Mouse (Mus musculus): Measurements from ENCODE around the gene Nxn. TPM values are rescaled to one million over a fixed set of nuclear protein-coding genes. Genes with fewer than 3 reads are reported as not detected.
A peak's percentile ranks its signal among the peaks of the same experiment; 100 is the strongest.

The Nxn gene
- 10 to 100 TPM; 10.1 to 12.2 TPM for total RNA-seq (2021)
- long read RNA-seq, experiment 1, transcript Nxn-201 (8 exons, 2,755 nt): major isoform, 19 of 22 reads
- long read RNA-seq, experiment 1, partial matches to known transcripts: 1 of 22 reads
- long read RNA-seq, experiment 1, other reads (novel, unspliced or antisense): 2 of 22 reads
- long read RNA-seq, experiment 2, transcript Nxn-201 (8 exons, 2,755 nt): major isoform, 16 of 18 reads
- long read RNA-seq, experiment 2, partial matches to known transcripts: 0 of 18 reads
- long read RNA-seq, experiment 2, other reads (novel, unspliced or antisense): 2 of 18 reads

DNA sequence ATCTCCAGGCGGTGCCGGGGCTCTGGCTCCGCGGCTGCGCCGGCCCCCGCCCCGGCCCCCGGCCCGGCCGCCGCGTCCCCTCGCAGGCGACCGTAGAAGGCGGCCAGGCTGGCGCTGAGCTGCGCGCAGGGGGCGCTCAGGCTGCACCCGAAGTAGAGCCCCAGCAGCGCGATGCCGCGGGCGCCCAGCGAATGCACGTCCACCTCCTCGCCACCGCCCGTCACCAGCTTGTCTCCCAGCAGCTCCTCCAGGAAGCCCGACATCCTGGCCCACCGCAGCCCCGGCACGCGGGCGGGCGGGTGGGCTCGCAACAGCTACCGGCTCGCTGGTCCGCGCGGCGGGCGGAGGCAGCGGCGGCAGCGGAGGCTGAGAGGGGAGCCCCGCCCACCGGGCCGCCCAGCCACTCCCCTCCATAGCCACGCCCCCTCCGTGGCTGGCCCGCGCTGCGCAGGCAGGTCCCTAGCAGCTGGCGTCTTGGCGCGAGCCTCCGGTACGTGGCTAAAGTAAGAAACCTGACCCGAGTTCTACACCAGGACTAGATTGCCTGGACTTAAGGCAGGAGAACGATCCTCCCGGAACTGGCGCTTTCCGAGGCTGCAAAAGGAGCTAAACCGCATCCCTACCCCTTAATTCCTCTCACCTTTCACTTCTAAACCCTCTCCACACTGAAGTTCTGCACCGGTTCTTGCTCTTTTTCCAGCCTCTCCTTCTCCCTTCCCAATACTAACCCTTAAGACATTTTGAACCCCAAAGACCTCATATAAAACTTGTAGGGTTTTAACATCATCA is at the start of gene Nxn:
Gene Nxn (minus strand): TSS at position 343 of the 789 bp plus-strand sequence.
- DNase-seq (ENCODE audit: low spot score in 2 of 2): peak in 1 of 2 experiments; percentile 79
- intact Hi-C loops (cut with DNase I): no loop called here

DNA sequence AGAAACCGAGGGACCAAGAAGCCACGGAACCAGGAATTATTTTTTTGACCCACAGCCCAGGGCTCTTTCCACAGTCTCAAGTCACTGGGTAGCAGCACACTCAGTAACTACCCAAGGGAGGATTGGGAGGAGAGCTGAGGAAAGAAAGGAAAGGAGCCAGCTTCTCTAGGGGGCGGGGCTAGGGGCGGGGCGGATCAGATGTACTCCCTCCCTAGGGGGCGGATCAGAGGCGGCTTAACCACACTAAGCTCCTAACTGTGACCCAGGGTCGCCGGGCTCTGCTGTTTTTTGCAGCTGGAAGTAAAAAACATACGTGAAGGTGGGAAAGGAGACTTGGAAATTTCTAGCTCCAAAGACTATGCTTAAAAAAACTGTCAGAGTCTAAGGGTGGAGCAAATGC is 47.3 kb upstream of the Nxn start:
- no peak for DNase-seq (ENCODE audit: low spot score in 2 of 2)
- intact Hi-C loops (cut with DNase I): no loop called here

DNA sequence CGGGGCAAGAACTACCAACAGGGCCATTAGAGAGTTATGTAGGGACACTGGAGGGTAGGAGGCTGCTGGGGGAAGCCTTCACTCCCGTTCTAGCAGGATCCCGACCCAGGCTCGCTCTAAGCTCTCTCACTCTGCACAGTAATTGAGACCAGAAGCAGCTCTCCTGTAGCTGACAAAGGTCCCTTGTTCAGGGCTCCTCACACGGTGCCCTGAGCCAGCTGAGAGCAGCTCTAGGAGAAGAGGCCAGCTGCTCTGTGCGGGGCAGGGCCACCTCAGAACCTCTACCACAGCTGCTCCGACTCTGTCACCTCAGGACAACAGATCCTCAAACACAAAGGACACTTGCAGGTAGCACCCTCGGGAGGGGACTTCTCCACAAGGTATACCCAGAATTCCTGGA is 46.5 kb upstream of the Nxn start:
- no peak for DNase-seq (ENCODE audit: low spot score in 2 of 2)
- intact Hi-C loops (cut with DNase I): no loop called here

DNA sequence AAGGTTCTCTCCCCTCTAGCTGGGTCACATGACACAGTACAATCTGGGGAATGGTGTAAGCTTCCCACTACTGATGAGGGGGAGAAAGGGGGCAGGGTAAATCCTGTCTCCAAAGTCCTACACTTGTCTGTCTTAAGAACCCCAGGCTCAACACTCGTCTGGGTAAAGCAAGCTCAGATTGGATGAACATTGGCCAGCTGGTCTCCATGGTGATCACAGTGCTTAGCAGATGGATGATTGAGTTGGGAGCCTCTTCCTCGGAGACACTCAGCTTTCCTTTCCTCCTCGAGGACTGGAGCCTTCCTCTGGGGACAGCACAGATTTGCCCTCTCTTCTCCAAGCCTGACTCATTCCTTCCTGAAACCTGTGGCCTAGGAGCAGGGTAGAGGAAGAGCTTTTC is 40.7 kb upstream of the Nxn start:
- intact Hi-C loops (cut with DNase I): no loop called here
- peak; percentile 64 to 76 for DNase-seq (ENCODE audit: low spot score in 2 of 2)

DNA sequence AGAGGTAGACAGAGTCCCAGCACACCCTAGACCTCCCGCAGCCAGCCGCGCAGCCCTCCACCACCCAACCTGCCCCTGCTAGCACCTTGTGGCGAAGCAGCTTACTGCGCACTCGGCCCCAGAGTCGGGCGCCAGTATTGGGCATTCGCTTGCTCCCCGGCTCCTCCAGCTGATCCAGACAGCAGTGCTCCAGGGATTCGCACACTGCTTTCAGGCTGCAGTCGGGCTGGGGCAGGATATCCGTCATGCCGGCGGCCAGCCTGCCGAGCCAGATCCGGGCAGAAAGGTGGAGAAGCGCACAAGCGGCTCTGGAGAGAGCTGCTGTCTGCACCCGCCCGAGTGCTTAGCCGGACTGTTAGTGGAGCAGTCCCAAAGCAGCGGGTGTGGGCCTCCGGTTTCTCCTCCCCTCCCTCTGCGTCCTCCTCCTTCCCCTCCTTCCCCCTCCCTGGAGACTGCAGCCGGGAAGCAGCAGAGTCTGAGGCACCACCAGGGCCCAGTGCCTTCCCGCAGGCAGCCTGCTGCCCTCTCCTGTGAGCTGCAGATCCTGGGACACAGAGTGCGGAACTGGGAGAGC is 38.0 kb upstream of the Nxn start:
- peak in 1 of 2 experiments; percentile 51 for DNase-seq (ENCODE audit: low spot score in 2 of 2)
- intact Hi-C loops (cut with DNase I): no loop called here

DNA sequence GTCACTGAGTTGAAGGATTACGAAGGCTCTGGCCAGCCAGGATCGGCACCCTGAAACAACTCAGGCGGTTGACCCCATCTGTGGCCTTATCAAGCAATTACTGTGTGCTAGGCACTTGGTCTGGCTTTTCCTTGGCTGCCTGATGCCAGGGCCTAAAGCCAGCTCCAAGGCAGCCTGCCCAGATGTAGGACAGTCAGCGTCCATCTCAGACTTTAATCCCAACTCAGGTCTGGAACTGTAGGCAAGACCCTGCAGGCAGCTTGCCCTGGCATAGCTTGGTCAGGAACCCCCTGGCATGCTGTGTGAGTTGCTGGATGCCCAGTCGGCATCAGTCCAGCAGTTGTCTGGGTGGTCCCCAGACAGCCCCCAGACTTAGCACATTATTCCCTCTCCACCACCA is 37.1 kb upstream of the Nxn start:
- no peak for DNase-seq (ENCODE audit: low spot score in 2 of 2)
- intact Hi-C loops (cut with DNase I): no loop called here

DNA sequence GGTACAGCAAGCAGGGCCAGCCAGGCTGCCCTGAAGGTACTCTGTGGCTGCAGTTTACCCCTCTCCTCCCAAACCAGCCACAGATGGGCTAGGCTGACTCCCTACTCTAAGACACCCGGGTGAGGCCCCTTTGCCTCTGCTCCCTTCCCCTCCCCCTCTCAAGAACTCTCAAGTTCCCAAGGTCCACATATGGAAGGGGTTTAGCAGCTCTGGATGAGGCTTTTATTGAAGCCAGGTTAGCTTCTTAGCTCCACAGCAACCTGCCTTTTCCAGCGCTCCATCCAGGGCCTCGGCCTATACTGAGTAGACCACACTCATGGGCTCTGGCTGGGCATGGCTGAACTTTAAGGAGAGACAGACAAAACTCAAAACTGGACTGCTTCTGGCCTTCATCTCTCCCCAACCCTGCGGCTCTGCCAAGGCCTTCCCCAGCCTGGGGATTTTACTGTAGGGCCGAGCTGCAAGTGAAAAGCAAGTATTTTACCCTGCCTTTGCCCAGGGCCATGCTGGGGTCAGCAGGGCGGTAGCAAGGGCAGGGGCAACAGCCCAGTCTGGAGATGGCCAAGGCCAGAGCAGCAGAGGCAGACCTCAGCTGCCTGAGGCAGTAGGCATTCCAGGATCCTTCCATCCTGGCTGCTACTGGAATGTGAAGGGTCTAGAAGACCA is 31.2 kb upstream of the Nxn start:
- intact Hi-C loops (cut with DNase I): no loop called here
- DNase-seq (ENCODE audit: low spot score in 2 of 2): no peak

DNA sequence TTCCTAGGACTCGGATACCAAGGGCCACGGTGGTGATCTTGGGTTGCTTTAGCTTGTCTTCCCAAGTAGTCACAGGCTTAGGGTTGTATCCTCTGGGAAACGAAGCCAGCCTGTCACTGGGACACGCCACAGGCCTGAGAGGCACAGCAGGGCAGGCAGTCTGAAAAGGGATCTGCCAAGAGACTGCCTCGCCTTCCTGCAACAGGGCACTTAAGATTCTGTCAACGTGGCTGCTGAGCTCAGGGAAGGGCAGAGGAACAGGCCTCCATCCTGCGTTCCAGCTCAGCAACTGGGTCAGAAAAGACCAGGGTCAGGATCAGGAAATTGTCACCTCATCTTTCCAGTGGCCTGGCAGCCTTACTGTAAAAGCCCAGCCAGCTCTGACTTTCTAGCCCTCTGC is 30.6 kb upstream of the Nxn start:
- intact Hi-C loops (cut with DNase I): no loop called here
- DNase-seq (ENCODE audit: low spot score in 2 of 2): no peak

DNA sequence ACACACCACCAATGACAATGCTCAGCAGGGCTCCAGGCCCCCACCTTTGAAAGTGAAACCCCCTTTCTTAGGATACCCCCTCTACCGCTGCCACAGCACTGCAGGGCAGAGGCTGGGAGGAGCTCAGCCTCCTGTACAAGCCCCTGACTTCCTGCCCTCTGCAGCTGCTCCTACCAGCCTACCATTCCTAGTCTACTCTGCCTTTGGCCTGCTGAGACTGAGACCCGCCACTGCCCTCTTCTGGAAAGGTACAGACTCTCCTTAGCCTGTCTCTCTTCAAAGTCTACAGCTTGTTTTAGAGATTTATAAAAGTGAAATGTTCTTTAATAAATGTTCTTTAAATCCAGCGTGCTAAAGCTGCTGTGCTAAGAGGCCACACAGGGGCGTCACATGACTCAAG is 30.1 kb upstream of the Nxn start:
- intact Hi-C loops (cut with DNase I): no loop called here
- no peak for DNase-seq (ENCODE audit: low spot score in 2 of 2)

DNA sequence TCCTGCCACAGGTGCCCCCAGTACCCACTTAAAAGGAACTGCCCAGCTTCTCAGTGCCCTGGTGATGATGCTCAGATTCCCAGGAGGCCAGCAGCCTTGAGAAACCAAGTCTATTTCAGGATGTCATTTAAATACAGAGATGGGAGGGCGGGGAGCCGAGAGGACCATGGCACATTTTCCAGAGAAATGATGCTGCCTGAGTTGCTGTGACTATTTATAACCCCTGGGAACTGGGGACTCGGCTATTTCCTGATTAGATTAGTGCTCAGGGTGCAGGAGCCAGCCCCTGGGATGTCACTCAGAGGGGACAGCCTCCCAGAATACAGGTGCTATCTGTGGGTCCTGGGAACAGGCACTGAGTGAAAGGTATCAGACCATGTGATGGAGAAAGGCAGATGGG is 28.8 kb upstream of the Nxn start:
- DNase-seq (ENCODE audit: low spot score in 2 of 2): peak in 1 of 2 experiments; percentile 67
- intact Hi-C loops (cut with DNase I): no loop called here

DNA sequence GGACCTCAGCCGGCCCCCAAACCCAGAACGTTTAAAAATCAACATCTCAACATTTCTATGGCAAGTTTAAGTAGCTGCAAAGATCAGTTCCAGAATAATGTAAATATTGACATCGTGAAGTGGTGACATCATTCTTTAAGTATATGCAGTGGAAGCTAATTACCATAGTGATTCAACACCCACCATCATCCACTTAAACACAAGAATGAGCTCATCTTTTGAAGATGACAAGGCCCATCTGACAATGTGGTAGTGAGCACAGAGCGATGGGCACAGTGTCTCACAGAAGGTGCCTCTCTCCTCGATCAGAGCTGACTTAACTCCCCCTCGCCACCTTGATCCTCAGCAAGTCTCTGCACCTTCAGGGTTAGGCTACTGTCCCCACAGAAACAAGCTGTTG is 26.8 kb upstream of the Nxn start:
- DNase-seq (ENCODE audit: low spot score in 2 of 2): no peak
- intact Hi-C loops (cut with DNase I): no loop called here

DNA sequence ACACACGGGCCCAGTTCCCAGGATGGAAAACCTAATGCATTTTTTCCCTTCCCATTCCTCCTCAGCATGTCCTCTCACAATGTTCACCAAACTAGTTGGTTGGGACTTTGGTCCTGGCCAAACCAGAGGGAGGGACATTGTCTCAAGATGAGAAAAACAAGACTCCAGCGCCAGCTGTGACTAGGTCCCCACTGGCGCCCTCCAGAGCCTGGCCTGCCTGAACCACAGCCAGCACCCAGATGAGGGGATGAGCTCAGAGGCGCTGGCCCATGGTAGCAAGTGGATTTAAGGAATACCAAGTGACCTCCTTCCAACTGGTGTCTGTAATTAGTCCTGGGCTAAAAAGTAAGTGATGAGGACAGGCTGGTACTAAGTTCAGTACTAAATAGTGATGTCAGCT is 22.0 kb upstream of the Nxn start:
- intact Hi-C loops (cut with DNase I): no loop called here
- no peak for DNase-seq (ENCODE audit: low spot score in 2 of 2)

DNA sequence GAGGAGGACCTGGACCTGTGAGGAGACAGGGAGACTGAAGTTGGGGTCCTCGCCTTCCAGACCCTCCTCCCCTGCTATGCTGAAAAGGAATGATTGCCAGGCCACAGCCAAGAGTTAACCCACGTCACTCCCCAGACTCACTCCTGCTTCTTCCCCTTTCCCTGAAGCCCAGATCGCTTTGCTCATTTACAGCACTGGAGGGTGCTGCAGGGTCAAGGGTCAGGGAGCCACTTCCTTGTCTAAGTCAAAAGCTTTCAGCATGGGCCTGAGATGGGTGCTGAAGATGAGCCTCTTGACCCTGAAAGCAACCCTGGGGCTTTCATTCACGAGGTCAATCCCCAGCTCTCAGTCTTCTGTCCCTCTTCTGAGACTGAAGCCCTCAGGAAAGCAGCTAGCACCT is 20.2 kb upstream of the Nxn start:
- intact Hi-C loops (cut with DNase I): no loop called here
- DNase-seq (ENCODE audit: low spot score in 2 of 2): no peak

DNA sequence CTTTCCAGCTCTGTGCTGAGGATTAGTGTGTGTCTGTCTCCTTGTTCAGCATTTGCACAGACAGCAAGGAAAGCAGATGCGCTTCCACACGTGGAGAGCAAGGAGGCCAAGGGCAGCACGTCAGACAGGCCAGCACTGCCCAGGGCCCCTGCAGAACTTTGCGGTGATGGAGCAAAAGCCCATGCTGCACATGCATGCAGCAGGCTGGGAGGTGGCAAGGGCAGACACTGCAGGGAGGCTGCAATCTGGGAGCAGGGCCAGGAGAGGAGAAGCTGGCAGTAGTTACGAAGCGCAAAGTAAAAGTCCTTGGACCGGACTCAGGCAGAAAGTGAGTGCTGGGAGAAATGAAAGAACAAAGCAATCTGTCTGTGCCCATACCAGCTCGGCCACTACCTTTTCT is 19.5 kb upstream of the Nxn start:
- intact Hi-C loops (cut with DNase I): no loop called here
- DNase-seq (ENCODE audit: low spot score in 2 of 2): peak in 1 of 2 experiments; percentile 54

DNA sequence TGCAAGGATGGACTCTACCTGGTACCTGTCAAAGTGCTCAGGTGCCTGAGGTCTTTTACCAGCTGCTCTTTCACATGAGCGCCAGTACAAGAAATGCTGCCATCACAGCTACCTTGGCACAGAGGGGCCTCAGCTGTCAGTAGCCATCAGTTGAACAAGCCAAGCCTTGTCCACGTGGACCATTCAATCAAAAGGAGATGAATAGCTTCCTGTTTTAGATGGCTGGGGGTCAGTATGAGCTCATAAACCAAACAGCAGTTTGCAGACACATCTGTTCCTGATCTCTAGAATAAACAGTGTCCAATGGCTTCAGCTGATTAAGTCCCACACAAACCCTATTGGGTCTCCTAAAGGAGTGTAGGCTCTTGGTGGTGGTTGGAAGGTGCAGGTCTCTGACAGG is 17.0 kb upstream of the Nxn start:
- no peak for DNase-seq (ENCODE audit: low spot score in 2 of 2)
- intact Hi-C loops (cut with DNase I): loop anchor here (2.0 kb wide), 1 partner anchor 35 kb away; no protein-coding TSS in a partner anchor

DNA sequence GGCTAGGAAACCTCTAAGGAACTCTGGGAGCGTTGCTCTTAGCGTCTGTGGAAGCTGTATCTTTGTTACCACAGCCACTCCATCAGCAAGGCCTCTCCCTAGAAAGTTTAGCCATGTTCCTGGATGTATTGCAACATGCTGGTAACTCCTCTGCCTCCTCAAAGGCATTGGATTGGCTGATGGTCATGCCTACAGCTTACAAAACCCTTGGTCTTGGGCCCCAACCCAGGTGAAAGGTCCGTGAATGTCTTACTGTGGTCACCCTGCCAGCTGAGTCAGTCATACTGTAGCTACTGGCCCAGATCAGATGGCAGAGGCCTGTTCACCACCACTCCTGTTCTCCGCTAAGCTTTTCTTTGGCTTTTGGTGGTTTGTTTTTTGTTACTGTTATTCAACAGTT is 16.1 kb upstream of the Nxn start:
- intact Hi-C loops (cut with DNase I): loop anchor here (2.0 kb wide), 1 partner anchor 36 kb away; no protein-coding TSS in a partner anchor
- DNase-seq (ENCODE audit: low spot score in 2 of 2): no peak

DNA sequence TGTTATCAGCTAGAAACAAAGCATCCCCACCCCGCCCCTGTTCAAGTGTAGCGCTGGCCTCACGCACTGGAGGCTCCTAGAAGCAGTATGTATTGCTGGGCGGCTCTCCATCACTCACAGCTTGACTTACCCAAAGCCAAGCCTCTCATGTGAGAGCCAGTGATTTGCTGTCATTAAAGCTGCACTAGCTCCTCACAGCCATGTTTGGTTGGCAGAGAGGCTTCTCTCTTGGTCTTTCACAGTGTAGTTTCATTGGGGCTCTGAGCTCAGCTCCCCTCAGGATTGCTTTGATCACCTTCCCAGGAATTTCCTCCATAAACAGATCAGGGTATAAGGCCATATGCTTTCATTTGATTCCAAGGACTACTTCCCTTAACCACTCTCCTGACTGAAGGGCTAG is 14.3 kb upstream of the Nxn start:
- intact Hi-C loops (cut with DNase I): no loop called here
- peak in 1 of 2 experiments; percentile 15 for DNase-seq (ENCODE audit: low spot score in 2 of 2)

DNA sequence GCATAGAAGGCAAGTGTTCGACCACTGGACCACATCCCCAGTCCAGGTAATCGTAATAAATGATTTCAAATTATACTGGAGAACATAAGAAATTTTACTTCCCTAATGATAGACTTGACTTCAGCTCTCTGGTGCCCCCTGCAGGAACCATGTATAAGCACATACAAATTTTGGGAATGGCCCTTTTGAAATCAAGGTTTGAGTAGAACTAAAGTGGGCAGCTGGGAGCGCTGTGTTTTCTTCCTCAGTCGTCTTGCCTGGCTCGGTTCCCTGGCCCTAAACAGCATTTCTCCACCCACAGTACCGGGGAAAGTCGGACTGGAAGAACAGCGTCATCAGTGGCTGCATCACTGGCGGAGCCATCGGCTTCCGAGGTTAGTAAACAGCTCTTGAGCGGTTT is 11.9 kb upstream of the Nxn start:
- DNase-seq (ENCODE audit: low spot score in 2 of 2): peak; percentile 69 to 83
- intact Hi-C loops (cut with DNase I): no loop called here

DNA sequence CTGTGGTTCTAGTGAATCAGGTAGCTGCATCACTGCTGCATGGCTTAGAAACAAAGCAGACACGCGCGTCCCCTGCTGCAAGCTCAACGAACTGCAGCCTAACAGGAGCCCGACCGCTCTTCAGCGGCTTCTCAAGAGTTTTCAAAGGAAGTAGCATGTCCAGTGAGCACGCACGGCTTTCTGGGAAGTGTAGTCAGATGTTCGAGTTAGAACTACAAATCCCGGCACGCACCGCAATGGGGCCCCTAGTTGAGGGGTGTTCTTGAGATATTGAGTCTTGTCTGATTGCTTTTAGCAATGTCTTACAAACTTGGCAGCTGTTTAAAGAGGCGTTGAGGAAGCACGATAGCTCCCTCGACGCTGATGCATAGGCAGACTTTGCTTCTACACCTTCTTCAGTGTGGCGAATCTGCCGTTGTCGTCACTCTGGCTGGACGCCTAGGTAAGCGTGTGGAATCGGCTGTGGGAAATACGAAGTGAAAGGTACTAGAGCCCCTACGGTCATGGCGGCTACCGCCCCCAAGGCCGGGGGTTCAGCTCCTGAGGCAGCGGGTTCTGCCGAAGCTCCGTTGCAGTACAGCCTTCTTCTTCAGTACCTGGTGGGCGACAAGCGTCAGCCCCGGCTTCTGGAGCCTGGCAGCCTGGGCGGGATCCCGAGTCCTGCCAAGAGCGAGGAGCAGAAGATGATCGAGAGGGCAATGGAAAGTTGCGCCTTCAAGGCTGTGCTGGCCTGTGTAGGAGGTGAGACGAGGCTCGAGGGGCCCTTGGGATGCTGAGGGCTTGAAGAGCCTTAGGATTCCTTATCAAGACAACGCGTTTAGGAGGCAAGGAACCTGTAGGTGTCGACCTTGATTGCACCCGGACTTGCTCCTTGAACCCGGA is 8.0 kb upstream of the Nxn start, which contains the start of gene Timm22:
Gene Timm22 (plus strand): TSS at position 251 of the 882 bp plus-strand sequence.
- DNase-seq (ENCODE audit: low spot score in 2 of 2): peak; percentile 99
- intact Hi-C loops (cut with DNase I): no loop called here

Data from left cerebral cortex, postnatal 14 days (tissue).